Mouse (Mus musculus): ENCODE results near the gene Gfpt2.

DNA sequence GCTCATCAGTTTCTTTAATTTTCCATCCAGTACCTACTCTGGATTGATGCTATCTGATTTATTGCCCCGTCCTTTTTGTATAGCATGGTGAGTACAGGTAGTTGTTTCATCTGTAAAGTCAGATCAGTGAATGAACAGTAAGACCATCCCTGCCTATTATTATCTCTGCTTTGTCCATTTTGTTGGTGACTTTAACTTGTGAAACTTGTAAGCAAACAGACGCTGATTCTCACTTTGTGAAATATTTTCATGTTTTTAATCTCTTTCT, 53.8 kb downstream of the Gfpt2 start:
- TF ChIP-seq POLR2A (IDR thresholded peaks at IDR 0.05; ENCODE audit: low read depth, low read length) (no peak), CTCF (conservative IDR thresholded peaks at IDR 0.05 in 1 of 2, IDR thresholded peaks at IDR 0.05 in 1 of 2; ENCODE audit: low read depth in 2 of 2, low read length in 2 of 2) (no peak), USF1 (IDR thresholded peaks at IDR 0.05; ENCODE audit: low read depth, low read length) (no peak), ZC3H11A (IDR thresholded peaks at IDR 0.05; ENCODE audit: low read depth, low read length) (no peak), GABPA (IDR thresholded peaks at IDR 0.05; ENCODE audit: insufficient replicate concordance, low read depth, low read length) (no peak), EP300 (IDR thresholded peaks at IDR 0.05; ENCODE audit: low read length) (no peak), UBTF (IDR thresholded peaks at IDR 0.05; ENCODE audit: low read depth, low read length) (no peak), MXI1 (IDR thresholded peaks at IDR 0.05; ENCODE audit: low read depth, low read length) (no peak), ELF1 (IDR thresholded peaks at IDR 0.05; ENCODE audit: low read depth, low read length) (no peak), POLR2AphosphoS2 (IDR thresholded peaks at IDR 0.05; ENCODE audit: low read depth, low read length) (no peak), ETS1 (conservative IDR thresholded peaks at IDR 0.05; ENCODE audit: low read depth, low read length) (no peak)

Data from CH12.LX (cell line).